ENCODE assay signal across 8 mouse cellular contexts in the genomic region with DNA sequence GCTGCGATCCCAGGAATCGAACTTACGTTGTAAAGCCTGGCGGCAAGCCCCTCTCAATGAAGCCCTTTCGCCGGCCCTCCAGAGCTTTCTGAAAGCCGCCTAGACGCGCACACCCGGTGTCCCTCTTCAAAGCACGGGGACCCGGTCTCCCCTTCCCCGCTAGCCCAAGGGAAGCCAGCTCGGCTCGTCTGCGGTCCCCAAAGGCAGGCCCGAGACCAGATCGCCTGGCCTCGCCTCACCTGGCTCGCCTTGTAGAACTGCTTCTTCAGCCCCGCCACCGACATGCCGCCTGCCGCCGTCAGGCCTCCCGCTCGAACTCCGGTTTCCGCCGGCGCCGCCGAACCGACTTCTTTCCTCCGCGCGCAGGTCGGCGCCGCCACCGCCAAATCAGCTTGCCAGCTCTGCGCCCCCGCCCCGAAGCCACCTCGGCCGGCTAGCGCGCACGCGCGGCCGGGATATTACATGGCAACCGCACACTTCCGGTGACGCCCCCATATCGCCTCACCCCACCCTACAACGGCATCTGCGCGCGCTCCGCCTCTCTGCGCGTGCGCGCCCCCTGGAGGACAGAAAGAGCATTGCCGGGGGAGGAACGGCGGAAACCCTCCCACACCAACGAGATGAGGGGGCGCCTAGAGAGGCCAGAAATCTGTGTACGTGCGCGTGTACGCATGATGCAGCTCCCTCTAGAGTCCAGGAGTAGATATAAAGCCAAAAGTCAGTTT. TPM values are rescaled to one million over a fixed set of nuclear protein-coding genes. Genes with fewer than 3 reads are reported as not detected.
DNase-seq lines count a peak whose midpoint lies in the region; ATAC-seq lines count a peak whose summit lies in the region.

A gene (minus strand): TSS at position 460 of the 725 bp plus-strand sequence.

- peaks cover 7 to 20% of the 10 kb centered on the region in 2 experiments for H3K4me1 ChIP-seq in heart, embryonic 14.5 days (ENCODE audit: control insufficient read depth in 2 of 2, insufficient read depth in 2 of 2, low read length in 2 of 2)
- H3K4me1 ChIP-seq in liver, embryonic 13.5 days (replicated peaks): peaks cover 60% of the 10 kb centered on the region
- H3K4me1 ChIP-seq in stomach, embryonic 16.5 days (ENCODE audit: control insufficient read depth, insufficient read depth, low read length): peaks cover 42% of the 10 kb centered on the region

- peak; percentile 97 for DNase-seq in c-Kit-negative CD71-positive TER-119-positive erythroid progenitor cells, embryonic 14.5 days (ENCODE audit: low read depth, low spot score)
- DNase-seq in fibroblast of lung, adult 2 months (ENCODE audit: low read depth): peak; percentile 96
- DNase-seq in kidney, postnatal 14 days: peak; percentile 99
- peak; percentile 98 for DNase-seq in liver, embryonic 13.5 days
- peak; percentile 100 for DNase-seq in neural tube, embryonic 10.5 days (ENCODE audit: extremely low spot score, low spot score)

- peak within 1 kb of the TSS; percentile 65 for H3K4me2 ChIP-seq in heart, embryonic 14.5 days (ENCODE audit: low read length)
- H3K4me2 ChIP-seq in liver, embryonic 13.5 days: peak within 1 kb of the TSS; percentile 89
- H3K4me2 ChIP-seq in stomach, embryonic 16.5 days (ENCODE audit: low read depth, low read length): peak within 1 kb of the TSS; percentile 68

- no peaks in the 10 kb centered on the region for H3K9me3 ChIP-seq in heart, embryonic 14.5 days (ENCODE audit: control insufficient read depth, low read length)
- no peaks in the 10 kb centered on the region for H3K9me3 ChIP-seq in liver, embryonic 13.5 days (replicated peaks)
- no peaks in the 10 kb centered on the region for H3K9me3 ChIP-seq in stomach, embryonic 16.5 days (replicated peaks; ENCODE audit: control insufficient read depth, low read length)

- H3K4me3 ChIP-seq in heart, embryonic 14.5 days (ENCODE audit: control insufficient read depth in 1 of 2, insufficient read depth in 1 of 2, low read depth in 1 of 2, low read length in 2 of 2): peak within 1 kb of the TSS; percentile 71 to 93
- H3K4me3 ChIP-seq in liver, embryonic 13.5 days (replicated peaks): peak within 1 kb of the TSS; percentile 97
- H3K4me3 ChIP-seq in stomach, embryonic 16.5 days (replicated peaks; ENCODE audit: low read length): peak within 1 kb of the TSS; percentile 87

- H3K36me3 ChIP-seq in heart, embryonic 14.5 days (ENCODE audit: control insufficient read depth, insufficient read depth, low read length): peaks cover 22% of the 10 kb centered on the region
- H3K36me3 ChIP-seq in liver, embryonic 13.5 days: peaks cover 26% of the 10 kb centered on the region
- H3K36me3 ChIP-seq in stomach, embryonic 16.5 days (ENCODE audit: control insufficient read depth, insufficient read depth, low read length): no peaks in the 10 kb centered on the region

- under 1% methylated on average over 74 of the region's 74 CpGs for WGBS in heart, embryonic 14.5 days
- under 1% methylated on average over 74 of the region's 74 CpGs for WGBS in liver, embryonic 13.5 days (ENCODE audit: insufficient replicate concordance)
- WGBS in stomach, embryonic 16.5 days: under 1% methylated on average over 74 of the region's 74 CpGs

- peak; percentile 81 for ATAC-seq in CD4-positive, CD25-positive, alpha-beta regulatory T cell, adult 4 months
- ATAC-seq in heart, embryonic 14.5 days (ENCODE audit: insufficient number of reproducible peaks, insufficient read depth, low FRiP score, low read depth): peak; percentile 92
- peak; percentile 88 for ATAC-seq in liver, embryonic 13.5 days (ENCODE audit: low read depth)
- peak; percentile 93 for ATAC-seq in stomach, embryonic 16.5 days (ENCODE audit: insufficient read depth, low FRiP score)

- H3K27me3 ChIP-seq in heart, embryonic 14.5 days (ENCODE audit: control insufficient read depth, insufficient read depth, low read length): no peaks in the 10 kb centered on the region
- H3K27me3 ChIP-seq in liver, embryonic 13.5 days: no peaks in the 10 kb centered on the region
- H3K27me3 ChIP-seq in stomach, embryonic 16.5 days (ENCODE audit: control insufficient read depth, insufficient read depth, low read length): no peaks in the 10 kb centered on the region

- H3K27ac ChIP-seq in heart, embryonic 14.5 days (replicated peaks in 1 of 2; ENCODE audit: control insufficient read depth in 1 of 2, insufficient read depth in 1 of 2, low read depth in 2 of 2, low read length in 2 of 2): peak within 1 kb of the TSS; percentile 72 to 89
- H3K27ac ChIP-seq in liver, embryonic 13.5 days: peak within 1 kb of the TSS; percentile 93
- H3K27ac ChIP-seq in stomach, embryonic 16.5 days (ENCODE audit: low read length): peak within 1 kb of the TSS; percentile 86

- H3K9ac ChIP-seq in heart, embryonic 14.5 days (ENCODE audit: low read length): peak within 1 kb of the TSS; percentile 96
- H3K9ac ChIP-seq in liver, embryonic 13.5 days: peak within 1 kb of the TSS; percentile 98
- H3K9ac ChIP-seq in stomach, embryonic 16.5 days (ENCODE audit: low read length): peak within 1 kb of the TSS; percentile 95

RNA-seq across cellular contexts. Expression of the gene that starts here (rescaled TPM):
- 100 to 1,000 TPM in 1 of 2 experiments, 10 to 100 TPM in 1; 93.7 to 110 TPM for polyA plus RNA-seq in CD4-positive, CD25-positive, alpha-beta regulatory T cell, adult 4 months (2017; shearing (Covaris generic))
- 63.6 and 70.5 TPM in 2 replicates for polyA plus RNA-seq in heart, embryonic 14.5 days (2014; fragmentation: Nextera tagmentation; extraction: Ambion mirVana)
- 48.0 and 50.9 TPM in 2 replicates for polyA plus RNA-seq in liver, embryonic 13.5 days (2015; fragmentation: Nextera tagmentation; extraction: Ambion mirVana)
- polyA plus RNA-seq in stomach, embryonic 16.5 days (2015; fragmentation: Nextera tagmentation; extraction: Ambion mirVana): 145 and 154 TPM in 2 replicates

Comparison
In these comparisons a context has a peak if more than half of its experiments do, and no peak if none do; other contexts are left out.
1. Peak in every context shown above with its lines: DNase-seq, ATAC-seq, H3K4me3 ChIP-seq and H3K27ac ChIP-seq.